Mouse (Mus musculus) embryo, embryonic 10 days (tissue): ENCODE measurements around the gene Prmt2.
A peak's percentile ranks its signal among the peaks of the same experiment; 100 is the strongest.

Experiments used
- DNase-seq: peaks from one replicate; pipeline ENCODE4 v3.0.0-alpha.2; 2015; ENCODE audit warnings: low spot score

Prmt2 gene

DNA sequence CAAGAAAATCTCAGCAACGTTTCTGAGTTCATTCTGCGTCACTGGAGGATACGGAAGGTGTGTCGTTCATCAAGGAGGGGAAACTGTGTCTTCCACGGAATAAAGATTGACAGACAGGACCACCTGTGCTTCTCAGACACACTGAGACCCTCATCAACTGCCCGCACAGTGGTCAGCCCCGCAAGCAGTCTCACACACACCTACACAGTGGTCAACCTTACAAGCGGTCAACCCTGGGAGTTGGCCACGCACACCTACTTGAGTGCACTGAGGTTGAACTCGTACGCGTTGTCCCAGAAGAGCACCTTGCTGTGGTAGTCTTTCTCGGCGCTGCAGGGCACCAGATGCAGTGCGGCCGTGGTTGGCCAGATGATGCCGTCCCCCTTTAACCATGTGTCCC, 20.6 kb downstream of the Prmt2 start:
- no peak for DNase-seq

DNA sequence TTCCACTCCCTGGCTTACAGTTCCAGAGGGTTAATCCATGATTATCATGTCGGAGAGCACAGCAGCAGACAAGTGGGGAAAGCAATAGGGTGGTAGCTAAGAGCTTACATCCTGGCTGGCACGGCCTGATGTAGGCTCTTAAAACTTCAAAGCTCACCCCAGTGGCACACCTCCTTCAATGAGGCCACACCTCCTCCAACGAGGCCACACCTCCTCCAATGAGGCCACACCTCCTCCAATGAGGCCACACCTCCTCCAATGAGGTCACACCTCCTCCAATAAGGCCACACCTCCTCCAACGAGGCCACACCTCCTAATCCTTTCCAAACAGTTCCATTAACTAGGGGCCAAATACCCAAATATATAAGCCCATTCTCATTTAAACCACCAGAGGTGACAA, 23.5 kb downstream of the Prmt2 start:
- DNase-seq, result no peak

DNA sequence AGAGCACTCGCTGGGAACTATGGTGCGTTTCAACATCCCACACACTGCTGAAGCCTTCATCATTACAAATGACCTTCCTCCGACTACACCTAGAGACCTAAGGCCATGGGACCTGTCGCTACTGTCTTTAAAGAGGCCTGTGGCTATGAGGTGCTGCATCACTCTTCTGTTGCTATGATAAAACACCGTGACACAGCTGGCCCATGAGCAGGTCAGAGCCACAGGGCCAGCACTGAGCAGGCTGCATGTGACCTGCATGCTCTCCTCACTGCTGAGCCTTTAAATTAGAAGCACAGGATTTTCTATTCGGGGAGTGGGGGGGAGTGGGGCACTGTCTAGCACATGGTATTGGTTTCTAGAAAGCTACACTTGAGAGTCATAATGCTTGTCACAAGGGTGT, 25.5 kb downstream of the Prmt2 start:
- DNase-seq, result no peak

DNA sequence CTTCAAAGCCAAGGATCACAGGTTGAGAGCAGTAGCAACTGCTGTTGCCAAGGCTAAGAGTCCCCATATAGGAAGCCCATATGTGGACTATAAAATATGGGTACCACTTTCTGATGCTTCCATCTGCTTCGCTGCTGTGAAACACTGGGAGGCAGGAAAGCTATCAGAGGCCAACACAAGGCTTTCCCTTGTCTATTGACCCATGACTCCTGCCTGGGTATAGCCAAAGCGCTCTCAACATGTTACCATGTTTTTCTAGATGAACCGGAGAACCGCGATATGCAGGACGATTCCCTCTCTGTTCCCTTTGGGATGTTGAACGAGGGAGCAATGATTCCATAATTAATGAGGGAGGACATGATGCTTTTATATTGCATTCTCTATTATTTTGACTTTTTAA, 26.9 kb downstream of the Prmt2 start:
- DNase-seq, result no peak

DNA sequence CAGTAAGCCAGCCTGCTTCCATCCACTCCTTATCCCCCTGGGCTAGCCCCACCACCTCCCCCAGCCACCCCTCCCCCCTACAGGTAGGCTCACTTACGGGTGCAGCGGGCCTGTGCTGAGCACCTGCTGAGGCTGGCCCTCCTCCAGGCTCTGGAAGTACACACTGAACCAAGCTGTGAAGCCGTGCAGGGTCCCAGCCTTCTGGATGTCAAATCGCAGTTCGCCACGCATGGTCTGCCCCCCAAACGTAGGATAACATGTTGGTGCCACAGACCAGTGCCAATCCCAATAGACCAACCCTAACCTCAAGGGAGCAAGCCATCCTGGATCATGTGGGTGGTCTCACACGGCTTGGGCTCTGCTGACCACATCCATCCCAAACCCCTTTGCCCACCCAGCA, 28.4 kb downstream of the Prmt2 start:
- DNase-seq, result no peak

DNA sequence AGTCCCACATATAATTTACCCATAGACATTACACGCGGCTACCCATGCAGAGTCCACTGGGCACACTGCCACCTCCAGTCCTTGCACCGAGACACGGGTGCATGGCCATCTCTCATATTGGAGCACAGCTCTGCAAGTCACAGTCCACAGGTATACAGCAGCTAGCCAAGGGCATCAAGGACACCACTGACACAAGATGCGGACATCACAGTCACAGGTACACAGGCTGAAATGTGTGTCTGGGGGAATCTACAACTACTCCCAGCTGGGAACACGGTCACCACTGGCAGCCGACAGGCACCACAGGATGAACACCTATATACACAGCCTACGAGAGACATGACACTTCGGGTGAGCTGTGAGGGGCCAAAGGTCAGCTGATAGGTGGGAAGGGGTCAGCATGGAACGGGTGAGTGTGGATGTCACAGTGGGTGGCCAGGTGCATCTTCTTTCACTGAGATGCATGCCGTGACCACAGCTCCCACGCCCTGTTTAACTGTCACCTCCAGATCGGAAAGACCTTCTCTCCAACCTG, 30.3 kb downstream of the Prmt2 start:
- DNase-seq, result no peak

DNA sequence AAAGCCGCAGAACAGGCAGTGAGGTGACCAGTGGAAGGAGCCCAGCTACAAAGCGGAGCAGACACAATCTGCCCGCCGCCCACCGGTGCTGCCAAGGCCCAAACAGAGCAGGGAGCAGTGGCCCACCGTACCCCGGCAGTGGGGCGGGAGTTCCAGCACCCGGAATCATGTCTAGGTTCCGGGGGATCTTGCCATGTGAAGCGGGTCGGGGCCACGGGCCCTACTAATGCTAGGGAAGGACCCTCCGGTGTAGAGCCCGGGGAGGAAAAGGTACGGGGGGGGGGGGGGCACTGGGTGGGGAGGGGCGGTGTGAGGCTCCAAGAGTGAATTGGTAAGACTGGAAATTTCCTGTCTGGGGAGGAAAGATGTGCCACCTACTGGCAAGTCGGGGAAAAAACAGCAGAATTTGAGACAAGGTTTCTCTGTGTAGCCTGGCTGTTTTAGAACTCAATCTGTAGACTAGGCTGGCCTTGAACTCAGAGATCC, 33.8 kb downstream of the Prmt2 start:
- DNase-seq, result peak; percentile 64

DNA sequence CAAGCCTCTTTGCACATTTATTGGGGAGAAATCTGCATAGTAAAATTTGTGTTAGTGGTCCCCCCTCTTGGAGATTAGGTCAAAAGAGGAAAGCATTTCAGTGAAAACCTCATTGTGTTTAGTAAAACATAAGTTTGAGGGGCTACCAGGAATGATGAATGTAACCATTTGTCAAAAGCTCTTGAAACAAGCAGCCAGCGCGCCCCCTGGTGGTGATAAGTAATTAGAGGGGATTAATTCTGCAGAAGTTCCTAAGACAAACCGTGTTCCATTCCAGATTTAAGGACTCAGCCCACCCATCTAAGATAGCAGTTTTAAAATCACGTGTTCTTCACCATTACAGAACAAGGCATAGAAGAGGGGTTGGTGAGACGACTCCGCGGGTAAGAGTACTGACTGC, 35.7 kb downstream of the Prmt2 start:
- DNase-seq, result peak; percentile 86

DNA sequence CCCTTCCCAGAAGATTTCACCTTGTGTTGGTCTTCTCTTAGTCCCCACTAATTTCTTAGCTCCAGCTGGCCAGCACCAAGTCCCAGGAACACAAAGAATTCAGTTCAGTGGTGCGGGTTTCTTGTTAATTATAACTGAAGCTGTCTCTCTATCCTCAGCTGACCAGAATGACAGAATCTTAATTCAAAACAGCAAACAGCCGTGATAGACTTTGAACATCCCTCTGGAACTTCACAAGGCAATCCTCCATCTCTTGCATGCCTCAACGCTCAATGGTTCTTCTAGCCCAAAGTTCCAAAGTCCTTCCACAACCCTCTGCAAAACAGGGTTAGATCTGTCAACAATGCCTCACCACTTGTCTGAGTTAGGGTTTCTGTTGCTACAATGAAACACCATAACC, 36.2 kb downstream of the Prmt2 start:
- no peak for DNase-seq

DNA sequence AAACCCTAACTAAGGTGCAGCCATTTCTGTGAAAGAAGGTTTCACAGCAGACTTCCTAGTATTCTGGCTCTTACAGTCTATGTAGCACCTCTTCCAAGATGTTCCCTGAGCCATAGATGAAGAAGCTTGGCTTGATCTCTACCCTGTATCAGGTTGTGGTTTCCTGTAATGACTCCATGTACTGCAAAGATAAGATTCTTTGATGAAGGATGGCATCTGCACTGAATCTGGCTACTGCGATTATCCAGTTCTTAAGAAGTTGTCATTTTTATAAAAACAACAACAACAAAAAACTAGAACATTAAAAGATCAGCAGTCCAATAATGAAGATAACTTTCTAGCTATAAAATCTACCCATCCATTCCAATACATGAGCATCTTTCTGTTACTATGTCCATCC, 49.7 kb downstream of the Prmt2 start:
- DNase-seq, result no peak

DNA sequence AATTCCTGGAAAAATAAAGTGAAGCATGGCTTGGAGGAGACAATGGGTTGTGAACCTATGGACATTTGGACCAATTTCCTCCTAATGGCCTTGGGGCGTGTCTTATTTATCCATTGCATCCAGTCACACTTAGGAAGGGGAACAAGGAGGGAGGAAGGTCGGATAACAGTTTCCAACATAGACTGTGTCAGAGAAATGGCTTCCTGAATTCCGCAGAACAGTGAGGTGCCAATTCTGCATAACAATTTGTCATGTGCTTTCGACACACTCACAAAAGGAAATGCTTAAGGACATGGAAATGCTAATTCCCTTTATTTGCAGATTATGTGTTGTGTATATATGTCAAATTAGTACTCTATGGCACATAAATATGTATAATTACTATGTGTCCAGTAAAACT, 52.4 kb downstream of the Prmt2 start:
- DNase-seq, result no peak

DNA sequence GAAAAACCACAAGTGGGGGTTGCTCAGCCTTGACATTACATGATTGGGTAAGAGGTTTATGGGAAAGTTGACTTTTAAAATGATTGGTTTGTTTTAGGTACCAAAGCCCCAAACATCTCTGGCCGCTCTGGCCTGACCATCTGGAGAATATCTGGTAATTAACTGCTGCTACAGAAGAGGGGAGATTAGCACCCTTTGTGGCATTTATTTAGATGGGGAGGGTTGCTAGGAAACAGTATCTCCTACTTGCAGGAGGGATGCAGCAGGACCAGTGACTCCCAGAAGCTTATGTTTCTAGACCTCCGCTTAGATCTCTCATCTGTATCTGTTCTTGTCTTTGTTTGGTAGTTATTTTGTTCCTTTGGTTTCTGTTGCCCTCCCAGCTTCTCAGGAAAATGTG, 62.8 kb downstream of the Prmt2 start:
- no peak for DNase-seq

DNA sequence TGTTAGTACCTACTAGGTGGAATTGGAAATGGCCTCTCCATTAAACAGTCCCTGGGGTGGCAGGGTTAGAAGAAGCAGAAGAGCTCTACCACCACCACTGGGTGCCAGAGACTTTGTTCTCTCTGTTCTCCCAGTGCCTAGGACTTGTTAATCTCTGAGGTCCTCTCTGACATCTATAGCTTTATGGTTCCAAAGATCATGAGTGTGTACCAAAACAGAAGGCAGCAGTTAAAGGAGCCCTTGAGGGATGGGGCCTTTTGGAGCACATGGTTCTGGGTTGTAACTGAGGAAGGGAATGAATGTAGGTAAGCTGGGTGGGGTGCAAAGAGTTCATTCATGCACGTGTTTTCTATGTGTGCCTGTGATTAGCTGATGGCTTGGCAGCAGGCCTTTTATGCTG, 79.7 kb downstream of the Prmt2 start:
- DNase-seq, result no peak

DNA sequence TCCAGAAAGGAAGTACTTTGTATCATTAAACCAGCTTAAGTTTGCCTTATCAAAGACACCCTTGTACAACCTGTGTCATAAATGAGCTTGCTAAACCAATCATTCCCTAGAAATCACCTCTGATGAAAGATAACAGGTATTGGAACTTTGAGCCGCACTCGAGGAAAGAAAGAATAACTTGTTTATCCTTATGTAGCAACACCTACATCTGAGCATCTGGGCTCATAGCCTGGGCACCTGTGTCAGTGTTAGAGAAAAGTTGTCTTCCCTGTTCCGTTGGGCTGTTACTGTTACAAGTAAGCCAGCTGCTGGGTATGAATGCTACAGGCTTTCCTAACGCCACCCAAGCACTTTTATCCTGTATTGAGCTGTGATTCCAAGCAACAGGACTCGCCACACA, 80.1 kb downstream of the Prmt2 start:
- no peak for DNase-seq
